Mouse (Mus musculus) left cerebral cortex, postnatal 36 days (tissue): ENCODE results near the gene Tmprss15. TPM values are rescaled to one million over a fixed set of nuclear protein-coding genes. Genes with fewer than 3 reads are reported as not detected.

Experiments
- DNase-seq, 2 experiments: peaks; one replicate each; pipeline ENCODE4 v3.0.0; 2021 to 2022; ENCODE audit warnings: low spot score in 2 of 2, mixed read lengths in 1 of 2
- intact Hi-C: fragments of 180-260 bp; cut with DNase I; formaldehyde crosslinking; loops from one replicate; pipeline ENCODE4 v1.15.1; 2025
- total RNA-seq, 2 experiments: library from RNA; stranded (reverse); gene quantifications; 2 replicates each; pipeline ENCODE4 v1.2.3; 2021

The Tmprss15 gene
- not detected for total RNA-seq

DNA sequence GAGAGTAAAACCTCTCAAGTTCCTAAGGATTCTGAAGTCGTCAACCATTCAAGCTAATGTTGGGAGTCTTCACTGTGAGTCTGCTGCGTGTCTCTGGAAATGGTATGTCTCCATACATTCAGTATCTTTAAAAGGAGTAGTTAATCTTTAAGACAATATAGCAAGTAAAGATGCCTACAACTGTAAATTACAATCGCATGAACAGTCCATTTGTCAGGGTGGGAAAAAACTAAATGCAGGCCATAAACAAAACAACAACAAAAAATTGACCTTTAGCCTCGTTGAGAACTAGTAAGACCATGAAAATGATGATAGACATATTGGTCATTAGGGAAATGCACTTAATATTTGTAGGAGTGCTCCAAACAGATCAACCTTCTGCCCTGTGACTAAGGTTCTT is at the start of gene Tmprss15:
Tmprss15 (minus strand) TSS at position 101 of the 400 bp plus-strand sequence.
- DNase-seq: no peak
- intact Hi-C loops: no loop called here

- DNase-seq: no peak
- intact Hi-C loops: no loop called here
These were observed 24.0 kb upstream of the Tmprss15 start for GRCm38 (mm10) chr16:79114879-79115278.

DNA sequence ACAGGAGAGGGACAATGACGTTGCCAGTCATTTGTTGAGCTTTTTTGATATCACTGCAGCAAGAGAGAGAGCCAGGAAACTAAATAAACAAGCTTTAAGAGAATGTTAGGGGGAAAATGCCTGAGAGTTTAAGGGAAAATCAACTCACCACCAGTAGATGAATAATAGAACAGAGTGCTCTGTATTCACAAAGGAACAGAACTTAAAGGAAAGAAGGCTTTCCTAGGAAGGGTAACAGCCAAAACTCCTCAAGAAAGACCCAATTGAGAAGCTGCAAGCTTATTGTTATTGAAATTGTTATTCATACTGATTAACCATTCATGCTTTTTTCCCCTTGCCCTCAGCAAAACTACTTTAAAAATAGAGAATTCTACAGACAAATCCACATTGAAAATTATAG is 18.6 kb upstream of the Tmprss15 start:
- no peak for DNase-seq
- intact Hi-C loops: no loop called here

GRCm38 (mm10) chr16:79108969-79109368 is 18.1 kb upstream of the Tmprss15 start:
- intact Hi-C loops: no loop called here
- DNase-seq: no peak

DNA sequence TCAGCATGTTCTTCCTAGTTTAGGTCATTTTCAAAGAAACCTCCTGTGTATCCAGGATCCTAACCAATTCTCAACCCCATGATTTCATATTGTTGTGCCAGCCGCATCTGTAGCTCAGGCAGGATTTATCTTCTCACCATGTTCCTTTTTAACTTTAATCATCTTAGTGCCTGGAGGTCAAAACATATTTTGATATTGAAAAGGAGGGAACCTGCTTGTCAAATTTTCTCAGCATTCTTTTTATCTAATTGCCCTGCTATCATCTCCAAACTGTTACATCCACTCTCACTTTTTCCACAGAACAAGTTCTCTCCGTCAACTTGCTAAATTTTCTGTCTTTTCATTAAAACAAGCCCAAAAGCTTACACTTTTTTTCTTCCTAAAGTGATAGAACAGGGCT is 9.4 kb upstream of the Tmprss15 start:
- DNase-seq: no peak

GRCm38 (mm10) chr16:79098321-79098720 is 7.4 kb upstream of the Tmprss15 start:
- intact Hi-C loops: no loop called here
- no peak for DNase-seq

More for the DNA sequence above, 9.4 kb upstream of the Tmprss15 start:
- intact Hi-C loops: no loop called here

- DNase-seq: no peak
- intact Hi-C loops: no loop called here
These were observed 4.3 kb downstream of the Tmprss15 start for GRCm38 (mm10) chr16:79086550-79086949.

DNA sequence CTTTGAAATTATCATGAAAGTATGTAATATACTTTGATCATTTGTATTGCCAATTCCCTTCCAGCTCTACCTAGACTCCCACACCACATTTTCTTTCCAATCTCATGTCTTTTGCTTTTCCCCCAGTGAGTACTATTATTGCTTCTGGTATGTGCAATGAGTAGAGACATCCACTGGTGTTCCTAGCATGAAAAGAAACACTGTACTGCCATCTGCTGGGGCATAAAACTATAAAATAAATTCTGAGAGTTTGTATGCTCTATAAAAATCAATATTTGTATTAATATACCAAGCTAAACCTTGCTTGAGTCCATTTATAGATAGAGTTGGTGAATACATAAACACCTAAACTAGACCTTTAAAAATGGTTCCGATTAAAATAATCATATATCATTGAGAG is 27.0 kb downstream of the Tmprss15 start:
- intact Hi-C loops: no loop called here
- DNase-seq: no peak

DNA sequence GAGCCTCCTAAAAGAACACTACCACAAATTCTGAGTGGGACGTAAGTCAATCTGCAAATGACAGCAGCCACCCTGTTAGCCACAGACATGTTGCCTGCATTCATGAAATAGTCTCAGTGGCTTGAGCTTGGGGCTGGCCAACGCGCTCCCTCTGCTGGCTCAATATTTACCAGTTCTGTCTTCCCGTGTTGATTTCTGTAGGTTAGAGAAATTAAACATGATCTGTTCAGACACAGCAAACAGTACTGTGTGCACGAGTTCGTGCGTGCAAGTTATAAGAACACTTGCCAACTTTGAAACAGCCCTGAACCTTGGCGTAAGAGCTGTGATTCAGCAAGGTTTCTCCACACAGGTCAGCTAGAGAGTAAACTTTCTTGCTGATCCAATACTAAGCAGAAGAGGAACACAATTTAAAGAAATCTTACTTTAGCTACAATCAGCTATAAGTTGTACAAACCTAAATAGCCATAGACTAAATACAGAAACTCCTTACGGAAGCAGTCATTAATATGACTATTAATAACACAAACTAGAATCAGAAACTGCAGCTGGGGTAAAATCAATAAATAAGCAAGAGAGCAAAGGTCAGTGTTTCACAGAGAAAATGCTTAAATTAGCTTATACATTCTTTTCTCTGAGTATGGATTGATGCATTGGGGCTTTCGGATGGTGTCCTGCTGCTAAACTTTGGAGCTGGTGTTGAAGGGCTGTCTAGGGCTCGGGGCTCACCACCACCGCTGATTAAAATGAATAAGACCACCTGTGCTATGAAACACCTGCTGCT is 31.9 kb downstream of the Tmprss15 start:
- peak; percentile 11 to 17 for DNase-seq
- intact Hi-C loops: loop anchor here (2.0 kb wide), 1 partner anchor 90 kb away; no protein-coding TSS in a partner anchor

DNA sequence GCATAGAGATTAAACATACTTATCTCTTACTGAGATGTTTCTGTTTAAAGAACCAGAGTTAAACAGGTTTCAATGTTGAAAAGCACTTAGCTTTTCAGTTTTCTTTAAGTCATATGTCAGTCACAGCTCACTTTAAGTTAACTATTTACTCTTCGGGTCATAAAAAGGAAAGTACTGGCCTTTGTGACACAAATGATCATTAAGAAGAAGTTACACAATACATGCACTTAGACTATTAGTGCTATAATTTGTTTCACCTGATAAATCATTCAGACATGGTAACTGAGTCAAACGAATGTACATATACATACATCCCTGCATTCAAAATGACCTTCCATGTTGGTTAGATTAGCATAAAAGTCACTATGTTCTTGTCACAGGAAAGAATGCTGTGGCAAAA is 58.3 kb downstream of the Tmprss15 start:
- no peak for DNase-seq
- intact Hi-C loops: no loop called here

DNA sequence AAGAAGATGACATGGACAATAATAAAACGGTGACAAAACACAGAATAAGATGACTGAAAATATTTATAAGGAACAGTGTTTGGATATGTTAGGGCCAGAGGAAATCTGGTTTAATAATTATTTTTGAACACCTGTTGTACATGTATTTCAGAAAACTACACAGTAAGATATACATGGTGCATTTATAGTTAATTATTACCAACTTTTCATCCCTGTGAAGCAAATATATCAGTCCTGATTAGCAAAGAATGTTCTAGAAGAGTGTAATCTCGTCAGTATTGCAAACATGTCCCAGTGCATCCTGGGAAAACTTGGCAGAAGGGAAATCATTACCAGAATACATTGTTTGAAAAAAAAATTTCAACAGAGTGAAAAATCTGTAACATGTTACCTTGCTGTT is 88.1 kb downstream of the Tmprss15 start:
- intact Hi-C loops: no loop called here
- DNase-seq: no peak

DNA sequence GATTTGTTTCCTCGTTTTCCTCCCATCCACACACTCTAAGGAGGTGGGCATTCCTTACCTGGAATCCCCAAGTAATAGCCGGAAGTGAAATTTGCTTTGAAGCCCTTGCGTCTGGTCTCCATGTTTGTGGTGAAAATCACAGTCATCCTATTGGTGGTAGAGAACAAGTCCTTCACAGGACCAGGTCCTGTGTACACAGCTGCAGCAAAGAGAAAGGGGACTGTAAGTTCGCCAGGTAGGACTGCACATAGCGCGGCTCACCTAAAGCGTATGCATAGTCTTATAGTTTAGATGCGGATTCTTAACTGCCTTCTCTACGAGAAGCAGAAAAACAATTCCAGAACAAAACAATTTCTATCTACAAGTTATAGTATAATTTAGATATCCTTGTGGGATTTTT is 89.2 kb downstream of the Tmprss15 start:
- DNase-seq: no peak
- intact Hi-C loops: no loop called here

DNA sequence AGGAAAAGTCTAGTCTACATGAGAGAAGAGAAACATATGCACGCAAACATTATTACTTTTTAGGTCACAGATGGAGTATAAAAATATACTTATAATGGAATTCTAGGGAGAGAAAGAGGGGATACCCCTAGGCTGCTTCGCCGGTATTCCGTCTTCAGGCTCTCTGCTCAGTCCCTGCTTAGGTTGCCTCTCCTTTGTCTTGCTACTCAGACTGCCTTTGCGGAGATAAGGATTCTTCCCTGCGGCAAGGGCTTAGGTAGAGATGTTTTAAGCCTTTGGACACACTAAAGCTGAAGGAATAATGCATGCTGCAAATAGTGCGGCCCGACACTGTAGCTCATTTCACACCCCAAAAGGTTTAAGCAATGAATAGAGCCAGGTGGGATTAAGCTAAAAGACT is 114.5 kb downstream of the Tmprss15 start:
- DNase-seq: no peak
- intact Hi-C loops: no loop called here

- DNase-seq: no peak
- intact Hi-C loops: no loop called here
These were observed 116.8 kb downstream of the Tmprss15 start for GRCm38 (mm10) chr16:78974099-78974498.

DNA sequence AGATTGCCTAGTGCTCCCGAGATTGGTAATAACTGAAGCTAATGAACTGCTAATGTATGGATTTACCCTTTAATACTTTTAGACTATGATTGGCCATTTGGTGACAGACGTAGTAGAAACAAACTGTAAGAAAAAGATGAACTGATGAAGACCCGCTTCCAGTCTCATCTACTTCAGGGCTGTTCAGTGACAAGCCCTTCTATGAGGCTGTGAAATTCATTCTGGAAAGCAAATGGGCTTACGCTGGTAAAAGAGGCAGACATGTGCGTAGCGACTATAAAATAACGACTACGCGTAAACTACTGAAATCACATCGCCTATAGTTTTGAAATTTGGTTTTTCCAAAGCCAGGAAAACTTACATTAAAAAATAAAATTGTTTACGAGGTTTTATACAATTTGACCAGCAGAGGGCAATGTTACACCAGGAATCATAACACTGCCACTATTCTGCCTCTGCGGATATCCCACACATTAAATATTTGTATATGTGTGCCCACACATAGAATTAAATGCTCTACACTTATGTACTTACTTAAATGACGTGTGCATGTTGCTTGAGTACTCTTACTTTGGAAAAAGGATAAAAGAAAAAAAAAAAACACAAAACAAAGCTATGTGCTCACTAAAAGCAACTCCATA is 121.7 kb downstream of the Tmprss15 start:
- intact Hi-C loops: loop anchor here (2.0 to 10.0 kb wide), 2 partner anchors 90 to 936 kb away; no protein-coding TSS in a partner anchor
- DNase-seq: no peak

GRCm38 (mm10) chr16:78957434-78957833 is 133.5 kb downstream of the Tmprss15 start:
- intact Hi-C loops: loop anchor here (10.0 kb wide), 1 partner anchor 503 kb away; no protein-coding TSS in a partner anchor
- DNase-seq: no peak

DNA sequence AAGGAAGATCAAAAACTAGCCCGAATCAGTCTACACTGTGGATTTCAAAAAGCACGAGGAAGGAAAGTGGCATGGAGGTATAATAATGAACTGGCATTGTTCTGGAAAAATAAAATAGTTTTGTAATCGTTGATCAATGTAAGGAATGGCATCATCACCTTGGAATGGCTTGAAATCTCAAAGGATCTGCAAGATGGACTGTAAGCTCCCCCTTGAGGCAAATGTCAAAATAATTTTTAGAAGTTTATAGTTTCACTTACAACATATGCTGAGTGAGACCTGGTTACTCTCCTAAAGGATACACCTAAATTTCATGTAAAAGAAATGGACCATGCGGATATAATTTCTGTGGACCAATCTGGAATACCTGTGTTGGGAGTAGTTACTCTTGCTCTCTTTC is 140.5 kb downstream of the Tmprss15 start:
- intact Hi-C loops: loop anchor here (5.0 to 10.0 kb wide), 2 partner anchors 313 to 496 kb away; no protein-coding TSS in a partner anchor
- DNase-seq: no peak

DNA sequence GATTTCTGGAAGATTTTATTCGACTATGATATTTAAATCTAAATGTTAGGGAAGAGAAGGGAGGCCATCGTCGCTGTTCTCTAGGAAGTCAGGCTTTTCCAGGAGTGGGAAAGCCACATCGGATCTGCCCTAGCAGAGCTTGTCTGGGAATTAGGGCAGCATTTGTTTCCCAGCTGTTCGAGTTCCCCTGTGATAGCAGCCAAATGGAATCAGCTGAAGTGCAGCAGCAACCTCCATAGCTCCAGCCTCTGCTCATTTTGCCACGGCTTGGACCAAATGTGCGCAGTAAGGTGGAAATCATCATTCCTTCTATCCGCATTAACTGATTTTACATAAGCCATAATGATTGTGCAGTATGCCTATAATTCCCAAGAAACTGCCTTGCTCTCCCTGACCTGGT is 153.1 kb downstream of the Tmprss15 start:
- no peak for DNase-seq
- intact Hi-C loops: no loop called here

DNA sequence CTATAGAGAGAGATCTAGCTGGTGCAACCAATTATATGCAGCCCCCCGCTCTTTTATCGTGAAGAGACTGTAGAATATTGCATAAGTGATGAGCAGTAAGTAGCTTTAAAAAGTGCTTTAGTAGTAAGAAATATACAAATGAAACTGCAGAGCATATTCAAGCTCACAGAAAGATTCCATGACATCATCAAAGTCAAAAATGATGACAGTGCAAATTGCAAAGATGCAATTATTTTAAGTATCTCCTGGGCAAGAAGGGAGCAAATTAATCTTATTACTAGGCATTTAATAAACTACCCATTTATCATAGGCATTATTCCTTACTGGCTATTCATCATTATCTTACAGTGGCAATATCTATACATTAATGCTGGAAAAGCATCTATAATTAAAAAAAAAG is 156.6 kb downstream of the Tmprss15 start:
- intact Hi-C loops: no loop called here
- no peak for DNase-seq

GRCm38 (mm10) chr16:78931287-78932025 is 159.4 kb downstream of the Tmprss15 start:
- no peak for DNase-seq
- intact Hi-C loops: no loop called here
